Mouse (Mus musculus): ENCODE measurements around the gene Stat5b. TPM values are rescaled to one million over a fixed set of nuclear protein-coding genes. Genes with fewer than 3 reads are reported as not detected.

Stat5b gene
- polyA plus RNA-seq, 1 experiment from 2014 or later = 20.6 TPM

DNA sequence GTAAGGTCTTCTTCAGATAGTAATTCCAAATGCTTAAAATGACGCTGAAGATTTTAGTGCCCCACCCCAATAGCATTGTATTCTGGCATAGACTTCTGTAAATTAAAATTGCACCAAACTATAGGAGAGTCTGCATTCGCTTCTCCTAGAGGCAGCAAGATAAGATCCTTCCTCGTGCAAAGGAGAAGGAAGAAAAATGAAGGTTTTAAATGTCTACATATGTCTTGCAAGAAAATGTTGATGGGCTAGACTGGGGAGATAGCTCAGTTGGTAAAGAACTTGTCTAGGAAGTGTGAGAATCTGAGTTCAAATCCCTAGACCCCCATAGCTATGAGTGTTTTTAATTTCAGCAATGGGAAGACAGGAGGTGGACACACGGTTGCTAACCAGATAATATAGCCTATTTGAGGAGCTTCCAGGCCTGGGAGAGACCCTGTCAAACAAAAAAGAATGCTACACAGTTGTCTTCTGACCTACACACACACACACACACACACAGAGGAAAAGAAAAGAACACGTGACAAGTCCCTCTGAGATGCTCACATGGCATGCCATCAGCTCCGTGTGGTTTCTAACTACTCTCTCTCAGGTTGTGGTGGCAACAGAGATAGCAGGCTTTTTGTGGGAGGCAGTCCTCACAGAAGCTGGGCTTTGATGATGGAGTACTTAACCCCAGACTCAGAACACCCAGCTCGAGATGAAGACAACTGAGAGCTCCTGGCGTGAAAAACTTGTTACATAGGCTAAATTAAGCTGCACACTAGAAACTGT lies 26.8 kb downstream of the Stat5b start:
- H3K4me3 ChIP-seq (replicated peaks) = no peak overlapping the region
- H3K27ac ChIP-seq (replicated peaks) = no peak overlapping the region
- WGBS (ENCODE audit: insufficient replicate concordance) = 24% methylated on average over 8 of the region's 8 CpGs
- no peaks in the 10 kb centered on the region; the same call in 1 of the 2 replicates for H3K36me3 ChIP-seq (replicated peaks)
- peaks cover 92% of the 10 kb centered on the region for H3K4me1 ChIP-seq (replicated peaks)
- no peaks in the 10 kb centered on the region for H3K27me3 ChIP-seq
- no peak overlapping the region for H3K9ac ChIP-seq
- no peak overlapping the region for H3K4me2 ChIP-seq
- no peaks in the 10 kb centered on the region for H3K9me3 ChIP-seq (replicated peaks)
- ATAC-seq (ENCODE audit: insufficient read depth) = no peak

DNA sequence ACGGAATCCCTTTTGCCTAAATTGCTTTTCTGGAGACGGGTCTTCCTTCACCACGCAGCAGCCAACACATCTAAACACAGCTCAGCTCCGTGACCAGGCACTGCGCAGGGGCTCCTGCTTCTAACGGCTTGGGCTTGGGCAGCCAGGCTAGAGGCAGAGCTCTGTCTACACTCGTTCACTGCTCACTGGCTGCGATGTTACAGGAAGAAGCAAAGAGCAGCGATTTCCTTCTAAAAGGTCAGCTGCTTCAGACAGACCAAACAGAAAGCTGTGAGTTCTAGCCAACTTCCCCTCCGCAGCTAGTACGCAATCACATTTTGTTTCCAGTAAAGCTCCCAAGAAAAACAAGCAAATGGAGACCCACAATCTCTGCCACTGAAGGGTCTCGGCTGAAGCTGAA lies 28.2 kb downstream of the Stat5b start:
- Histone ChIP-seq H3K4me2 (peak overlapping the region; percentile 44), H3K4me1 (replicated peaks) (peaks cover 92% of the 10 kb centered on the region)

DNA sequence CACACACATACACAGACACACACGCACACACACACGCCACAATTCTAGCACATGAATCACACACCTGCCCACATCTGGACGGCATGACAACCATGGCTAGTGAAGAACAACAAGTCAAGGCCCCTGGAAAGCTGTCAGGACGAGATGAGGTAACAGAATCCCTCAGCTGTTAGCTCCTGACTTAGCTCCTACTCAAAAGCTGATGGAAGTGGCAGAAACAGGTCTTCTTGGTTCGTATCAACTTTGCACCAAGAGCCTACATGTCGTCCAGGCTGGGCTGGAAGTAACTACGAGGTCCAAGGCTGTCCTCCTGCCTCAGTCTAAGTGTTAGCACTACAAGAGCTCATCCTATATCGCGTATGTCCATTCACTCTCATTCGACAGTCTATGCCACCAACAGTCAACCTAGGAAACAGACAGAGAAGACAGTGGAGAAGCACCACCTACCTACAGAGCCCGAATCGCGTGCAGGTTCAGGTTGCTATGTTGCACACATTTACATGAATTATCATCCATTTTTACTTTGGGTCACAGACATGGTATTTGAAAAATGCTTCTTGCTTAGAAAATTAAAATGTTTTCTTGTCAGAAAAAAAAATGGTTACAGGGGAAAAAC lies 28.8 kb downstream of the Stat5b start:
- no peak overlapping the region for H3K27ac ChIP-seq (replicated peaks)
- ATAC-seq (ENCODE audit: insufficient read depth) = no peak
- H3K4me1 ChIP-seq (replicated peaks) = peaks cover 92% of the 10 kb centered on the region

More for the DNA sequence above, 28.2 kb downstream of the Stat5b start:
- H3K27me3 ChIP-seq = no peaks in the 10 kb centered on the region
- H3K36me3 ChIP-seq (replicated peaks) = no peaks in the 10 kb centered on the region; the same call in 1 of the 2 replicates
- no peak overlapping the region for H3K9ac ChIP-seq
- no peak for ATAC-seq (ENCODE audit: insufficient read depth)
- peak overlapping the region; percentile 27; the same call in 1 of the 2 replicates for H3K4me3 ChIP-seq (replicated peaks)
- 20% methylated on average over 12 of the region's 12 CpGs for WGBS (ENCODE audit: insufficient replicate concordance)
- H3K27ac ChIP-seq (replicated peaks) = peak overlapping the region; percentile 46
- no peaks in the 10 kb centered on the region for H3K9me3 ChIP-seq (replicated peaks)

DNA sequence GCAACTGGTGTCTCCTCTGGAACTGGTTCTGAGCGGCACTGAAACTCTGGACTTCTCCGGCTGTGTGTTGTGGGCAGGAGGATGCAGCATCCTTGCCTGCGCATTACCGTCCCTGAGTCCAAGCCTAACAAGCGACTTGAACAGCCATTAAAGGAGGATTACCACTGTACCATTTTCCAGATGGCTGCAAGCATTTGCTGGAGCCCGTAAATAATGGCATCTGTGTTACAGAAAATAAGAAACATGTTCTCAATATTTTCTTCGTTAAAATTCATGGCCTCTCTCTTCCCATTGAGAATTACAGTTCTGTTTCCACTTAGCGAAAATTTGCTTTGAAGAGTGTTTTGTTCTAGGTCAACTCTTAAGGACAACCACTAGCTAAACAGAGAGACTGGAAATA lies 30.5 kb downstream of the Stat5b start:
- Histone ChIP-seq H3K9ac (no peak overlapping the region), H3K27ac (replicated peaks) (peak overlapping the region; percentile 53; the same call in 1 of the 2 replicates), H3K36me3 (replicated peaks) (no peaks in the 10 kb centered on the region), H3K27me3 (no peaks in the 10 kb centered on the region), H3K4me2 (no peak overlapping the region), H3K9me3 (replicated peaks) (no peaks in the 10 kb centered on the region), H3K4me1 (replicated peaks) (peaks cover 96% of the 10 kb centered on the region), H3K4me3 (replicated peaks) (no peak overlapping the region)
- 73% methylated on average over 8 of the region's 8 CpGs for WGBS (ENCODE audit: insufficient replicate concordance)
- ATAC-seq (ENCODE audit: insufficient read depth) = no peak

More for the DNA sequence above, 28.8 kb downstream of the Stat5b start:
- Histone ChIP-seq H3K27me3 (no peaks in the 10 kb centered on the region), H3K9me3 (replicated peaks) (no peaks in the 10 kb centered on the region), H3K36me3 (replicated peaks) (no peaks in the 10 kb centered on the region; the same call in 1 of the 2 replicates), H3K9ac (no peak overlapping the region), H3K4me3 (replicated peaks) (no peak overlapping the region), H3K4me2 (peak overlapping the region; percentile 6; the same call in 1 of the 2 replicates)
- 73% methylated on average over 13 of the region's 13 CpGs for WGBS (ENCODE audit: insufficient replicate concordance)

DNA sequence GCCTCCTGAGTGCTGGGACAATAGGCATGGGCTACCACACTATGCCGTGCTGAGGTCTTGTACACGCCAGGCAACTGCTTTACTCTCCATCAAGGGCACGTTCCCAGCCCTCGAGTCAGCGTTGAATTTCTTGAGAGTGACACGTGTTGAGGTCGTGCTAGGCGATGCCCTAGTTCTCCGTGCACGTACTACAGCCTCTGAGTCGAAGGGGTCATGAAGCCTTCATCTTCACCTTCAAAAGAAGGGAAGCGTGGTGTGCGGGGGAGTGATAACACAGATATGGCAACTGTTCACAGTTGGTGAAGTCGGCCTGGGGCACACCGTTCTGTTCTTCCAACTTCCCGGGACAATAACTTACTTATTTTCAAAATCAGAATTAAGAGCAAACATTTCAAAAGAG lies 30.9 kb downstream of the Stat5b start:
- Histone ChIP-seq H3K4me3 (replicated peaks) (no peak overlapping the region), H3K9me3 (replicated peaks) (no peaks in the 10 kb centered on the region), H3K27me3 (no peaks in the 10 kb centered on the region), H3K9ac (no peak overlapping the region; the same call in 1 of the 2 replicates), H3K27ac (replicated peaks) (peak overlapping the region; percentile 53), H3K4me2 (peak overlapping the region; percentile 50), H3K36me3 (replicated peaks) (no peaks in the 10 kb centered on the region), H3K4me1 (replicated peaks) (peaks cover 97% of the 10 kb centered on the region)
- WGBS (ENCODE audit: insufficient replicate concordance) = 26% methylated on average over 16 of the region's 16 CpGs
- no peak for ATAC-seq (ENCODE audit: insufficient read depth)

DNA sequence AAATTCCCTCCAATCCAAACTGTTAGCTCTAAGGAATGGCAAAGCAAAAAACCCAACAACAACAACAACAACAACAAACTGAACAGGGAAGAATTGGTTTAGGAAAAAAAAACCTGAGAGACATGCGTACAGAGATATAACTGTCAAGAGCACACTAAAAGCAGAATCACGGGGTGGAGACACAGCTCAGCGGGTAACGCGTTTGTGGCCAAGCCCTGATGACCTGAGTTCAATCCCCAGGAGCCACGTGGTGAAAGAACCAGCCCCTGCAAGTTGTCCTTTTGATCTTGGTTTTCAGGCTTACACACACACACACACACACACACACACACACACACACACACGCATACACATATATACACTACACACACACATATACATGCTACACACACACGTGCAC lies 31.5 kb downstream of the Stat5b start:
- H3K9me3 ChIP-seq (replicated peaks) = no peaks in the 10 kb centered on the region
- peak overlapping the region; percentile 53 for H3K27ac ChIP-seq (replicated peaks)
- no peaks in the 10 kb centered on the region for H3K27me3 ChIP-seq
- peak; percentile 32; the same call in 1 of the 2 replicates for ATAC-seq (ENCODE audit: insufficient read depth)
- peak overlapping the region; percentile 7; the same call in 1 of the 2 replicates for H3K9ac ChIP-seq
- H3K4me2 ChIP-seq = peak overlapping the region; percentile 50
- no peaks in the 10 kb centered on the region for H3K36me3 ChIP-seq (replicated peaks)
- WGBS (ENCODE audit: insufficient replicate concordance) = 61% methylated on average over 8 of the region's 8 CpGs
- no peak overlapping the region for H3K4me3 ChIP-seq (replicated peaks)
- peaks cover 97% of the 10 kb centered on the region for H3K4me1 ChIP-seq (replicated peaks)

DNA sequence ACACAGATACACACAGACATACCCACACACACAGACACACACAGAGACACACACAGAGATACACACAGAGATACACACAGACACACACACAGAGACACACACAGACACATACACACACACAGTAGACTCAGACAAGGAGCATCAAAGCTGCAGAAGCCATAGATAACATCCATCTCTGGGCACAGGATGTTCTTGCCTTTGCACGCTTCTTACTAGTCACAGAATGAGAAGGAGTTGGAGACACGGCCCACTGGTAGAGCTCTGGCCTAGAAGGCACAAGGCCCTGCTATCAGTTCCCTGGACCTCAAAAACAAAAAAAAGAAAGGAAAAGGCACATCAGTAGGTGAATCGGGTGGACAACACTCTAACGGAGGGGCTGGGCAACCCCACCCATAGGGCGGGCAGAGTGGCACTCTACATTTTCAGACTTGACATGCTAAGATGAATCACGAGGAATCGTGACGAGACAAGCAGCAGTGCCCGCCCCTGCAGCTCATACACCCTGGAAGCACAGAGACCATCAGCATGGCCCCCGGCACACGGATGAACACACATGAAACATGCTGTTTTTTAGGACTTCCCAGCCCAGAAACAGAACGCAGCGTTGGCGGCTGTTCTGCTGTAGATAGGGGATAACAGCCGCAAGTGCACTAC lies 32.0 kb downstream of the Stat5b start:
- Histone ChIP-seq H3K9ac (peak overlapping the region; percentile 7; the same call in 1 of the 2 replicates), H3K4me1 (replicated peaks) (peaks cover 93% of the 10 kb centered on the region), H3K4me2 (peak overlapping the region; percentile 50), H3K36me3 (replicated peaks) (no peaks in the 10 kb centered on the region), H3K27ac (replicated peaks) (peak overlapping the region; percentile 53), H3K4me3 (replicated peaks) (no peak overlapping the region), H3K27me3 (no peaks in the 10 kb centered on the region), H3K9me3 (replicated peaks) (no peaks in the 10 kb centered on the region)
- WGBS (ENCODE audit: insufficient replicate concordance) = 38% methylated on average over 15 of the region's 15 CpGs
- peak; percentile 63 for ATAC-seq (ENCODE audit: insufficient read depth)

DNA sequence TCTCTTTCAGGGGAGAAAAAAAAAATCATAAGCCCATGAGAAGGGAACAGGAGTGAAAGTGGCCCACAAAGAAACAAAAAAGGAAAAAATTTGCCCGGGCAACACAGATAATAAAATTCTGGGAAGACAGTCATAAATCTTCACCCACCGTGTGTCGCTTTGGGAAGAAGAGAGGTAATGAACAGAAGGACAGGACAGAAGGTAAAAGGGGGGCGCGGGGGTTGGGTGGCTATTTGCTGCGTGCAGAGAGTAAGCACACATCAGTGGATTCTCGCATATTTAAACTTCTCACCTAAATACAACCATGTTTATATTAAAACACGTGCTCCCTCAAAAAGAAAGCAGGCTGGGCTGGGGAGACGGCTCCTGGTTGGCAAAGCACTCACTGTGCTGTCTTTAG lies 33.2 kb downstream of the Stat5b start:
- H3K9ac ChIP-seq = no peak overlapping the region
- H3K36me3 ChIP-seq (replicated peaks) = 0 out of 2 replicates have a peak, but pooled peaks cover 4% of the 10 kb centered on the region
- H3K4me2 ChIP-seq = no peak overlapping the region
- H3K9me3 ChIP-seq (replicated peaks) = 0 out of 2 replicates have a peak, but pooled peaks cover 2% of the 10 kb centered on the region
- H3K27me3 ChIP-seq = no peaks in the 10 kb centered on the region
- WGBS (ENCODE audit: insufficient replicate concordance) = 57% methylated on average over 9 of the region's 9 CpGs
- ATAC-seq (ENCODE audit: insufficient read depth) = no peak
- peaks cover 81% of the 10 kb centered on the region for H3K4me1 ChIP-seq (replicated peaks)
- no peak overlapping the region for H3K4me3 ChIP-seq (replicated peaks)
- H3K27ac ChIP-seq (replicated peaks) = peak overlapping the region; percentile 63; the same call in 1 of the 2 replicates

DNA sequence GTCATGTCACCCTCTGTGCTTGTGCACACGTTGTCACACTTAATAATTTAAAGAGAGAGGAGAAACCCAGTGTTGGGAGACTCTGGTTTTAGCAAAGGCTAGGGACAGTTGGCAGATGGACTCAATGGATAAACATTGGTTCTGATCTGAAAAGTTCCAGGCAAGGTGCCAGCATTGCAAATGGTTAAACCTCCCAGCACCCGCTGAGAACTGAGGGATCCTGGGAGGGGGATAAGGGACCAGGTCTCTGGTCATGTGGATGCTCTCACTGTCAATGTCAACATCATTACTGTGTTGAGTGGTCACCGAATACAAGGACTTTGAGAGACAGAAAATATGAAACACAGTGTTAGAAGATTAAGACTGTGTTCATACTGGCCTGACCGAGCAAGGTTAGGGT lies 33.7 kb downstream of the Stat5b start:
- Histone ChIP-seq H3K9me3 (replicated peaks) (0 out of 2 replicates have a peak, but pooled peaks cover 4% of the 10 kb centered on the region), H3K4me1 (replicated peaks) (peaks cover 78% of the 10 kb centered on the region)
- no peak for ATAC-seq (ENCODE audit: insufficient read depth)

DNA sequence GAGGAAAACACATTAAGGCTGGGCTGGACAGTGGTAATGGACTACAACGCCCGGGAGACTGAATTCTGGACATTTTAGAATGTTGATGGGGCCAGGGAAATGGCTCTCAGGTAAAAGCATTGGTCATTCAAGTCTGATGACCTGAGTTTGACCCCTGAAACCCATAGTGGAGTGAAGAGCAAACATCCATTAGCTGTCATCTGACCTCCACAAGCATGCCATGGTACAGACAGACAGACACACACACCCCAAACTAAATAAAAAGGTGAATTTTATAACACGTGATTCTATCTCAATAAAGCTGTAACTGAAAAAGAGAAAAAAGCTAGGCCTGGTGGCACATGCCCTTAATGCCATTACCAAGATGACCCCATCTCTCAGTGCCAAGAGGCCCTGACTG lies 34.2 kb downstream of the Stat5b start:
- no peak for ATAC-seq (ENCODE audit: insufficient read depth)
- Histone ChIP-seq H3K4me3 (replicated peaks) (no peak overlapping the region), H3K4me2 (0 out of 2 replicates have a peak overlapping the region, but pooled peaks have one; percentile 3), H3K9me3 (replicated peaks) (0 out of 2 replicates have a peak, but pooled peaks cover 4% of the 10 kb centered on the region), H3K27ac (replicated peaks) (peak overlapping the region; percentile 63), H3K27me3 (no peaks in the 10 kb centered on the region), H3K9ac (no peak overlapping the region), H3K4me1 (replicated peaks) (peaks cover 73% of the 10 kb centered on the region), H3K36me3 (replicated peaks) (peaks cover 6% of the 10 kb centered on the region; the same call in 1 of the 2 replicates)
- 53% methylated on average over 3 of the region's 3 CpGs for WGBS (ENCODE audit: insufficient replicate concordance)

More for the DNA sequence above, 33.7 kb downstream of the Stat5b start:
- no peaks in the 10 kb centered on the region for H3K27me3 ChIP-seq
- peak overlapping the region; percentile 63 for H3K27ac ChIP-seq (replicated peaks)
- WGBS (ENCODE audit: insufficient replicate concordance) = 55% methylated on average over 4 of the region's 4 CpGs
- 0 out of 2 replicates have a peak overlapping the region, but pooled peaks have one; percentile 3 for H3K4me2 ChIP-seq
- no peak overlapping the region for H3K4me3 ChIP-seq (replicated peaks)
- H3K9ac ChIP-seq = no peak overlapping the region
- peaks cover 4% of the 10 kb centered on the region; the same call in 1 of the 2 replicates for H3K36me3 ChIP-seq (replicated peaks)
